Mouse (Mus musculus) liver, postnatal 0 days (tissue): ENCODE measurements at regions not wholly inside any gene's neighbourhood (a gene's known extent, or its start where the extent isn't known, plus 50 kb on each side); places are given as distances from the start of the nearest gene placed in this dataset.

Source experiments
- CTCF ChIP-seq: sonication (generic); IDR thresholded peaks from 2 replicates; pipeline ENCODE4 v1.5.1; 2016; ENCODE audit warnings: antibody characterized with exemption, low read depth
- EP300 ChIP-seq: IDR thresholded peaks from 2 replicates; pipeline ENCODE4 v1.6.1; 2016; ENCODE audit warnings: antibody characterized with exemption, low read depth, mild to moderate bottlenecking

DNA sequence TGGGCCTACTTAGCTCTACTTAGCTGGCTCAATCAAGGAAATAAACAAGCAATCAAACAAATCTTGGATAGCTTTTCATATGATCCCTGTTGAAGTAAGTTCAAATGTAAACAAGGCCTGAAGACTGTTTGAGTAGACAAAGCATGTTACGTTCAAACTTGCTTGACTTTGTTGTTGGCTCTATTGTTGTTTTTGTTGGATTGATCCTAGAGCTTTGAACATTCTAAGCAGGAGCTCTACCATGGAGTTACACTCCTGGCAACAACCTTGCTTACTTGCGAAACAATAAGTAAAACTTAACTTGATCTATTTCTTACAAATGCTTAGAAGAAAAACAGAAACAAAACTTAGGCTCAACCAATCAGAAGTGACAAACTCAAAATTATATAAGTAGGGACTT lies 247.7 kb upstream of the Adamts9 start:
- no peak for TF ChIP-seq CTCF
- TF ChIP-seq EP300: no peak
